ENCODE assay signal across 8 mouse cellular contexts in the genomic region with DNA sequence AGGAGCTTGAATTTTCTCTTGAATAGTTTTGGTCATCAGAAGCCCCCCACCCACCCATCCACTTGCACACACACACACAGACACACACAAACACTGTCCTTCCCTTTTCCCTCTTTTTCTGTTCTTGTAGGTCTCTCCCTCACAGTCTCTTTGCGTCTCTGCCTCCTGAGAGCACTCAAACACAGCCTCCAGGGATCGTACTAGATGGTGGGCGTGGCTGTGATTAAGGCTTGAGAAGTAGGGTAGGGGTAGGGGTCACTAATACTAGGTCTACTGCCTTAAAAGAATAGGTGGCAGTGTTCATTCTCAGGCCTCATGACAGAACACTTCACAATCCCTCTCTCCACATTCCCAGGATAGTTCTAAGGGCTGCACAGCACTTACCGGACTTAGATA. TPM values are rescaled to one million over a fixed set of nuclear protein-coding genes. Genes with fewer than 3 reads are reported as not detected.
A peak's percentile ranks its signal among the peaks of the same experiment; 100 is the strongest.
DNase-seq lines count a peak whose midpoint lies in the region; ATAC-seq and TF ChIP-seq lines count a peak whose summit lies in the region.

Zmym3 (minus strand) TSS at position 150 of the 396 bp plus-strand sequence.

- WGBS in thymus, adult 2 months = 71% methylated on average over 4 of the region's 4 CpGs
- WGBS in limb, embryonic 12.5 days = 18% methylated on average over 4 of the region's 4 CpGs
- 33% methylated on average over 4 of the region's 4 CpGs for whole genome bisulfite sequencing in midbrain, embryonic 16.5 days

- peak within 1 kb of the TSS; percentile 55; the same call in 1 of the 2 replicates for H3K27ac ChIP-seq in thymus, adult 2 months (ENCODE audit: control insufficient read depth, insufficient read depth, low read length)
- H3K27ac ChIP-seq in limb, embryonic 12.5 days = peak within 1 kb of the TSS; percentile 72
- H3K27ac ChIP-seq in midbrain, embryonic 16.5 days (ENCODE audit: low read length) = peak within 1 kb of the TSS; percentile 91

- H3K27me3 ChIP-seq in thymus, adult 2 months (ENCODE audit: control insufficient read depth, insufficient read depth, low read length) = no peaks in the 10 kb centered on the region
- 0 out of 2 replicates have a peak, but pooled peaks cover 21% of the 10 kb centered on the region for H3K27me3 ChIP-seq in limb, embryonic 12.5 days
- H3K27me3 ChIP-seq in midbrain, embryonic 16.5 days (ENCODE audit: control insufficient read depth, insufficient read depth, low read depth, low read length) = no peaks in the 10 kb centered on the region

- H3K9ac ChIP-seq in limb, embryonic 12.5 days (replicated peaks) = peak within 1 kb of the TSS; percentile 74
- peak within 1 kb of the TSS; percentile 76 for H3K9ac ChIP-seq in midbrain, embryonic 16.5 days (ENCODE audit: low read depth, low read length)

- peaks cover 15% of the 10 kb centered on the region for H3K4me1 ChIP-seq in thymus, adult 2 months (replicated peaks; ENCODE audit: control insufficient read depth, insufficient read depth, low read length)
- peaks cover 14% of the 10 kb centered on the region for H3K4me1 ChIP-seq in limb, embryonic 12.5 days (replicated peaks)
- peaks cover 17% of the 10 kb centered on the region for H3K4me1 ChIP-seq in midbrain, embryonic 16.5 days (ENCODE audit: control insufficient read depth, insufficient read depth, low read length)

- H3K36me3 ChIP-seq in thymus, adult 2 months (ENCODE audit: control insufficient read depth, insufficient read depth, low read length) = no peaks in the 10 kb centered on the region; the same call in 1 of the 2 replicates
- H3K36me3 ChIP-seq in limb, embryonic 12.5 days = peaks cover 5% of the 10 kb centered on the region; the same call in 1 of the 2 replicates
- H3K36me3 ChIP-seq in midbrain, embryonic 16.5 days (ENCODE audit: control insufficient read depth, insufficient read depth, low read length) = no peaks in the 10 kb centered on the region

- no peaks in the 10 kb centered on the region for H3K9me3 ChIP-seq in limb, embryonic 12.5 days
- H3K9me3 ChIP-seq in midbrain, embryonic 16.5 days (replicated peaks; ENCODE audit: control insufficient read depth, low read length, poor library complexity, severe bottlenecking) = no peaks in the 10 kb centered on the region

- H3K4me3 ChIP-seq in thymus, adult 2 months (ENCODE audit: control insufficient read depth, insufficient read depth, low read length) = peak within 1 kb of the TSS; percentile 98
- H3K4me3 ChIP-seq in limb, embryonic 12.5 days (replicated peaks) = peak within 1 kb of the TSS; percentile 55
- peak within 1 kb of the TSS; percentile 58 for H3K4me3 ChIP-seq in midbrain, embryonic 16.5 days (ENCODE audit: low read depth, low read length)

- no peak for TF ChIP-seq CTCF in thymus, adult 2 months (IDR thresholded peaks at IDR 0.05; ENCODE audit: borderline replicate concordance, control insufficient read depth, extremely low read depth, insufficient read depth, low read length, poor library complexity)

- no peak for ATAC-seq in limb, embryonic 12.5 days (ENCODE audit: insufficient number of reproducible peaks, insufficient read depth, low FRiP score, low TSS enrichment, low read depth)
- ATAC-seq in midbrain, embryonic 16.5 days = peak; percentile 5; the same call in 1 of the 2 replicates

- intact Hi-C loops in heart, postnatal 14 days (cut with DNase I) = no loop called here

- H3K4me2 ChIP-seq in limb, embryonic 12.5 days = peak within 1 kb of the TSS; percentile 55
- H3K4me2 ChIP-seq in midbrain, embryonic 16.5 days (ENCODE audit: low read length) = peak within 1 kb of the TSS; percentile 56

- no peak for DNase-seq in thymus, adult 2 months
- DNase-seq in thymus, adult 18-20 months = no peak
- DNase-seq in embryo, embryonic 10.5 days (ENCODE audit: low spot score) = peak; percentile 20
- no peak for DNase-seq in heart, postnatal 14 days
- DNase-seq in kidney, adult 9 months = no peak
- DNase-seq in right cerebral cortex, postnatal 10 days (ENCODE audit: low spot score in 2 of 2) = no peak

- no peak for TF ChIP-seq POLR2A in thymus, adult 2 months (IDR thresholded peaks at IDR 0.05; ENCODE audit: control insufficient read depth, extremely low read depth, insufficient read depth, low read length, poor library complexity)

RNA-seq across cellular contexts. Expression of gene Zmym3, which starts in this region (rescaled TPM):
- polyA plus RNA-seq in thymus, adult 2 months (2012; rRNA removed) = 51.2 and 54.5 TPM in 2 replicates
- total RNA-seq in heart, postnatal 14 days (2021) = 10 to 100 TPM; 18.5 to 19.0 TPM
- polyA plus RNA-seq in limb, embryonic 12.5 days (2016; fragmentation: Nextera tagmentation; extraction: Ambion mirVana) = 43.6 and 44.8 TPM in 2 replicates
- 110 and 119 TPM in 2 replicates for polyA plus RNA-seq in midbrain, embryonic 16.5 days (2015; fragmentation: Nextera tagmentation; extraction: Ambion mirVana)
